Comparison of ENCODE assay signal across 13 mouse cellular contexts in the genomic region with DNA sequence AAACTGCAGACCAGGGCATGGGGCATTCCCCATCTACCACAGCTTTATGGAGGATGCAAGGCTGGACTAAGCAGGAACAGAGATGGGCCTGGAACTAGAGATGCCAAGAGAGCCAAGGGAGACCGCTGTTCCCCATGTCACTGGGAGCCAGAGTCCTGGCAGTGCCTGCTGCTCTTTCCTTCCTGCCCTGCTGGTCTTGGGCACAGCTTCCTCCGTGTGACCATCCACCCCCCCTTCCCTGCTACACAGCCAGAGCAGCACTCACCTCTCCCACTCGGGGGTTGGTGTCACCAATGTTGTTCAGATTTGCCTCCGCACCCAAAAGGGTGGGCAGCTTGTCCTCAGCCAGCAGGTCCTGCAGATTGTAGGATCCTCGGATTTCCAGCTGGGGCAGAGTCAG. TPM values are rescaled to one million over a fixed set of nuclear protein-coding genes. Genes with fewer than 3 reads are reported as not detected.
DNase-seq lines count a peak whose midpoint lies in the region; ATAC-seq and TF ChIP-seq lines count a peak whose summit lies in the region.
"Had no signal": no experiment of that assay in that cellular context is flagged by ENCODE, and none has a peak within 500 bp of the region (broad histone marks: within the 10 kb centered on the region; RNA-seq: fewer than 3 reads in every experiment).

No protein-coding gene starts in this region.

- TF ChIP-seq CTCF in forebrain, postnatal 0 days (IDR thresholded peaks at IDR 0.05; ENCODE audit: low read depth) = no peak
- TF ChIP-seq CTCF in small intestine, adult 2 months (IDR thresholded peaks at IDR 0.05; ENCODE audit: extremely low read depth, insufficient read length, insufficient replicate concordance, low read depth, low read length) = no peak

- H3K4me2 ChIP-seq in forebrain, postnatal 0 days (ENCODE audit: low read depth) = no peak overlapping the region
- H3K4me2 ChIP-seq in forebrain, embryonic 11.5 days (ENCODE audit: low read depth, low read length, severe bottlenecking) = no peak overlapping the region
- H3K4me2 ChIP-seq in midbrain, embryonic 13.5 days (replicated peaks) = no peak overlapping the region
- H3K4me2 ChIP-seq in midbrain, embryonic 11.5 days = no peak overlapping the region
- H3K4me2 ChIP-seq: liver, embryonic 13.5 days had no signal

- no peaks in the 10 kb centered on the region for H3K4me1 ChIP-seq in forebrain, postnatal 0 days (ENCODE audit: insufficient read depth)
- H3K4me1 ChIP-seq in forebrain, embryonic 11.5 days (replicated peaks; ENCODE audit: control insufficient read depth, insufficient read depth, low read length) = no peaks in the 10 kb centered on the region
- peaks cover 14% of the 10 kb centered on the region for H3K4me1 ChIP-seq in midbrain, embryonic 13.5 days (replicated peaks)
- no peaks in the 10 kb centered on the region; the same call in 1 of the 2 replicates for H3K4me1 ChIP-seq in midbrain, embryonic 11.5 days (ENCODE audit: control insufficient read depth, insufficient read depth, low read length)
- H3K4me1 ChIP-seq in embryonic facial prominence, embryonic 10.5 days = peaks cover 15% of the 10 kb centered on the region
- H3K4me1 ChIP-seq in small intestine, adult 2 months (ENCODE audit: control insufficient read depth, insufficient read depth, insufficient read length, low read length) = no peaks in the 10 kb centered on the region

- peaks cover 5% of the 10 kb centered on the region for H3K36me3 ChIP-seq in forebrain, postnatal 0 days (ENCODE audit: insufficient read depth)
- H3K36me3 ChIP-seq in forebrain, embryonic 11.5 days (ENCODE audit: control insufficient read depth, insufficient read depth, low read length) = no peaks in the 10 kb centered on the region; the same call in 1 of the 2 replicates
- H3K36me3 ChIP-seq in midbrain, embryonic 13.5 days = peaks cover 6% of the 10 kb centered on the region
- H3K36me3 ChIP-seq in midbrain, embryonic 11.5 days (ENCODE audit: control insufficient read depth, insufficient read depth, low read length) = no peaks in the 10 kb centered on the region; the same call in 1 of the 2 replicates
- H3K36me3 ChIP-seq in embryonic facial prominence, embryonic 10.5 days (replicated peaks) = peaks cover 9% of the 10 kb centered on the region
- H3K36me3 ChIP-seq in small intestine, adult 2 months (ENCODE audit: control insufficient read depth, insufficient read depth, low read length) = peaks cover 2% of the 10 kb centered on the region

- no peak for TF ChIP-seq POLR2A in small intestine, adult 2 months (IDR thresholded peaks at IDR 0.05; ENCODE audit: low read depth, low read length)

- no peaks in the 10 kb centered on the region for H3K27me3 ChIP-seq in forebrain, postnatal 0 days (ENCODE audit: insufficient read depth, low read length)
- no peaks in the 10 kb centered on the region for H3K27me3 ChIP-seq in forebrain, embryonic 11.5 days (ENCODE audit: control insufficient read depth, insufficient read depth, low read length)
- no peaks in the 10 kb centered on the region for H3K27me3 ChIP-seq in midbrain, embryonic 13.5 days
- no peaks in the 10 kb centered on the region for H3K27me3 ChIP-seq in midbrain, embryonic 11.5 days (ENCODE audit: control insufficient read depth, insufficient read depth, low read length)
- H3K27me3 ChIP-seq in embryonic facial prominence, embryonic 10.5 days (replicated peaks; ENCODE audit: low read depth, poor library complexity, severe bottlenecking) = no peaks in the 10 kb centered on the region
- H3K27me3 ChIP-seq in small intestine, adult 2 months (ENCODE audit: control insufficient read depth, insufficient read depth, low read length) = no peaks in the 10 kb centered on the region
- H3K27me3 ChIP-seq: liver, embryonic 13.5 days had no signal

- no peak for DNase-seq in forebrain, postnatal 0 days
- no peak for DNase-seq in forebrain, embryonic 11.5 days (ENCODE audit: low spot score)
- no peak for DNase-seq in midbrain, embryonic 11.5 days (ENCODE audit: low spot score, missing footprints)
- DNase-seq in embryonic facial prominence, embryonic 10.5 days (ENCODE audit: low spot score) = no peak
- DNase-seq in gastrocnemius, postnatal 25 days = no peak
- DNase-seq: adrenal gland, postnatal 10 days; kidney, adult 18-20 months; left cerebral cortex, postnatal 4 days; liver, embryonic 13.5 days; lung, postnatal 4 days had no signal

- 0 out of 2 replicates have a peak overlapping the region, but pooled peaks have one; percentile 15 for H3K27ac ChIP-seq in forebrain, postnatal 0 days (ENCODE audit: low read depth, low read length)
- H3K27ac ChIP-seq in forebrain, embryonic 11.5 days (ENCODE audit: low read depth, low read length) = no peak overlapping the region
- no peak overlapping the region for H3K27ac ChIP-seq in midbrain, embryonic 13.5 days
- H3K27ac ChIP-seq in midbrain, embryonic 11.5 days (ENCODE audit: low read depth, low read length) = no peak overlapping the region
- 0 out of 2 replicates have a peak overlapping the region, but pooled peaks have one; percentile 32 for H3K27ac ChIP-seq in embryonic facial prominence, embryonic 10.5 days (replicated peaks)
- no peak overlapping the region for H3K27ac ChIP-seq in small intestine, adult 2 months (ENCODE audit: insufficient read depth, low read depth, low read length)
- H3K27ac ChIP-seq: liver, embryonic 13.5 days had no signal

- ATAC-seq in forebrain, postnatal 0 days = no peak
- ATAC-seq in forebrain, embryonic 11.5 days (replicated peaks; ENCODE audit: low FRiP score) = no peak
- no peak for ATAC-seq in midbrain, embryonic 13.5 days
- ATAC-seq in midbrain, embryonic 11.5 days (ENCODE audit: low FRiP score) = no peak
- ATAC-seq in megakaryocyte-erythroid progenitor cell, adult 5-6 weeks (replicated peaks; ENCODE audit: low FRiP score, low TSS enrichment, poor library complexity, severe bottlenecking) = no peak

- H3K9ac ChIP-seq in forebrain, postnatal 0 days = no peak overlapping the region
- no peak overlapping the region for H3K9ac ChIP-seq in forebrain, embryonic 11.5 days (ENCODE audit: low read length)
- H3K9ac ChIP-seq in midbrain, embryonic 13.5 days (replicated peaks) = 0 out of 2 replicates have a peak overlapping the region, but pooled peaks have one; percentile 2
- no peak overlapping the region for H3K9ac ChIP-seq in midbrain, embryonic 11.5 days (ENCODE audit: low read length)
- H3K9ac ChIP-seq: liver, embryonic 13.5 days had no signal

- WGBS in forebrain, postnatal 0 days = 72% methylated on average over 5 of the region's 5 CpGs
- WGBS in forebrain, embryonic 11.5 days = 68% methylated on average over 5 of the region's 5 CpGs
- 67% methylated on average over 5 of the region's 5 CpGs for WGBS in midbrain, embryonic 13.5 days
- 57% methylated on average over 5 of the region's 5 CpGs for WGBS in midbrain, embryonic 11.5 days
- WGBS in embryonic facial prominence, embryonic 10.5 days = 68% methylated on average over 5 of the region's 5 CpGs
- WGBS in small intestine, adult 2 months = 62% methylated on average over 5 of the region's 5 CpGs

- H3K9me3 ChIP-seq in forebrain, postnatal 0 days (ENCODE audit: low read length) = no peaks in the 10 kb centered on the region
- no peaks in the 10 kb centered on the region for H3K9me3 ChIP-seq in forebrain, embryonic 11.5 days (ENCODE audit: control insufficient read depth, low read length)
- H3K9me3 ChIP-seq in midbrain, embryonic 13.5 days = no peaks in the 10 kb centered on the region
- H3K9me3 ChIP-seq in midbrain, embryonic 11.5 days (ENCODE audit: control insufficient read depth, low read length) = no peaks in the 10 kb centered on the region
- H3K9me3 ChIP-seq in embryonic facial prominence, embryonic 10.5 days = no peaks in the 10 kb centered on the region
- H3K9me3 ChIP-seq: liver, embryonic 13.5 days had no signal

- no peak overlapping the region for H3K4me3 ChIP-seq in forebrain, postnatal 0 days (ENCODE audit: low read depth, low read length)
- H3K4me3 ChIP-seq in forebrain, embryonic 11.5 days (ENCODE audit: low read depth, low read length) = no peak overlapping the region
- no peak overlapping the region for H3K4me3 ChIP-seq in midbrain, embryonic 13.5 days (replicated peaks)
- no peak overlapping the region for H3K4me3 ChIP-seq in midbrain, embryonic 11.5 days (ENCODE audit: low read depth, low read length)
- no peak overlapping the region for H3K4me3 ChIP-seq in embryonic facial prominence, embryonic 10.5 days
- H3K4me3 ChIP-seq in small intestine, adult 2 months (ENCODE audit: low read depth, low read length) = 0 out of 2 replicates have a peak overlapping the region, but pooled peaks have one; percentile 0
- H3K4me3 ChIP-seq: liver, embryonic 13.5 days had no signal

RNA-seq across cellular contexts. Expression of a gene that starts 12.0 kb away (rescaled TPM):
- total RNA-seq in forebrain, postnatal 0 days (2014; rRNA removed) = 27.7 and 29.4 TPM in 2 replicates
- polyA plus RNA-seq in forebrain, postnatal 0 days (2015; fragmentation: Nextera tagmentation; extraction: Ambion mirVana) = 18.6 and 30.0 TPM in 2 replicates
- polyA plus RNA-seq in forebrain, embryonic 11.5 days (2014; fragmentation: Nextera tagmentation; extraction: Ambion mirVana) = not detected in 2 replicates
- polyA plus RNA-seq in midbrain, embryonic 13.5 days (2015; fragmentation: Nextera tagmentation; extraction: Ambion mirVana) = not detected in 2 replicates
- polyA plus RNA-seq in midbrain, embryonic 11.5 days (2014; fragmentation: Nextera tagmentation; extraction: Ambion mirVana) = not detected in 2 replicates
- 0.15 TPM in 1 of 2 replicates, not detected in the other for polyA plus RNA-seq in embryonic facial prominence, embryonic 10.5 days (2016; fragmentation: Nextera tagmentation; extraction: Ambion mirVana)
- 10.7 and 36.2 TPM in 2 replicates for polyA plus RNA-seq in small intestine, adult 2 months (2012; rRNA removed)
- total RNA-seq in megakaryocyte-erythroid progenitor cell, adult 5-6 weeks (2014; fragmentation: Nextera tagmentation) = not detected in 2 replicates
- total RNA-seq in megakaryocyte-erythroid progenitor cell, adult 5-6 weeks (2017) = not detected in 2 replicates
- total RNA-seq in gastrocnemius, postnatal 25 days (2021) = 10 to 100 TPM; 15.7 to 19.7 TPM

RNA-seq across cellular contexts. Expression of a gene that starts 18.4 kb away (rescaled TPM):
- not detected in 2 replicates for total RNA-seq in forebrain, postnatal 0 days (2014; rRNA removed)
- polyA plus RNA-seq in forebrain, postnatal 0 days (2015; fragmentation: Nextera tagmentation; extraction: Ambion mirVana) = 0.29 and 0.34 TPM in 2 replicates
- polyA plus RNA-seq in forebrain, embryonic 11.5 days (2014; fragmentation: Nextera tagmentation; extraction: Ambion mirVana) = 0.15 TPM in 1 of 2 replicates, not detected in the other
- 0.07 and 0.10 TPM in 2 replicates for polyA plus RNA-seq in midbrain, embryonic 13.5 days (2015; fragmentation: Nextera tagmentation; extraction: Ambion mirVana)
- not detected in 2 replicates for polyA plus RNA-seq in midbrain, embryonic 11.5 days (2014; fragmentation: Nextera tagmentation; extraction: Ambion mirVana)
- polyA plus RNA-seq in embryonic facial prominence, embryonic 10.5 days (2016; fragmentation: Nextera tagmentation; extraction: Ambion mirVana) = not detected in 2 replicates
- polyA plus RNA-seq in small intestine, adult 2 months (2012; rRNA removed) = 8.2 and 11.4 TPM in 2 replicates
- not detected in 2 replicates for total RNA-seq in megakaryocyte-erythroid progenitor cell, adult 5-6 weeks (2014; fragmentation: Nextera tagmentation)
- not detected in 2 replicates for total RNA-seq in megakaryocyte-erythroid progenitor cell, adult 5-6 weeks (2017)
- total RNA-seq in gastrocnemius, postnatal 25 days (2021) = not detected

RNA-seq across cellular contexts. Expression of a gene that starts 36.9 kb away (rescaled TPM):
- 30.4 and 32.9 TPM in 2 replicates for total RNA-seq in forebrain, postnatal 0 days (2014; rRNA removed)
- 13.7 and 19.3 TPM in 2 replicates for polyA plus RNA-seq in forebrain, postnatal 0 days (2015; fragmentation: Nextera tagmentation; extraction: Ambion mirVana)
- 41.4 and 44.7 TPM in 2 replicates for polyA plus RNA-seq in forebrain, embryonic 11.5 days (2014; fragmentation: Nextera tagmentation; extraction: Ambion mirVana)
- polyA plus RNA-seq in midbrain, embryonic 13.5 days (2015; fragmentation: Nextera tagmentation; extraction: Ambion mirVana) = 38.2 and 40.6 TPM in 2 replicates
- 40.9 and 42.1 TPM in 2 replicates for polyA plus RNA-seq in midbrain, embryonic 11.5 days (2014; fragmentation: Nextera tagmentation; extraction: Ambion mirVana)
- 41.8 and 41.9 TPM in 2 replicates for polyA plus RNA-seq in embryonic facial prominence, embryonic 10.5 days (2016; fragmentation: Nextera tagmentation; extraction: Ambion mirVana)
- 8.3 and 14.7 TPM in 2 replicates for polyA plus RNA-seq in small intestine, adult 2 months (2012; rRNA removed)
- total RNA-seq in megakaryocyte-erythroid progenitor cell, adult 5-6 weeks (2014; fragmentation: Nextera tagmentation) = 22.5 and 23.8 TPM in 2 replicates
- 24.5 and 34.1 TPM in 2 replicates for total RNA-seq in megakaryocyte-erythroid progenitor cell, adult 5-6 weeks (2017)
- total RNA-seq in gastrocnemius, postnatal 25 days (2021) = 10 to 100 TPM; 16.1 to 19.2 TPM

Comparison
In these comparisons a context has a peak if more than half of its experiments do, and no peak if none do; other contexts are left out.
1. H3K27ac ChIP-seq: peak in forebrain, postnatal 0 days (single experiment) and embryonic facial prominence, embryonic 10.5 days (single experiment); none in forebrain, embryonic 11.5 days (single experiment), midbrain, embryonic 13.5 days (single experiment), midbrain, embryonic 11.5 days (single experiment) and small intestine, adult 2 months (single experiment).
2. RNA of a gene that starts 12.0 kb away (polyA plus RNA-seq): 10.7 to 36.2 TPM in small intestine, adult 2 months and 18.6 to 30.0 TPM in forebrain, postnatal 0 days; 0.15 TPM in embryonic facial prominence, embryonic 10.5 days, not detected in forebrain, embryonic 11.5 days, not detected in midbrain, embryonic 13.5 days and not detected in midbrain, embryonic 11.5 days; every median in the first group is over 10 times any median in the second.